Mouse (Mus musculus) embryonic facial prominence, embryonic 14.5 days (tissue): Measurements from ENCODE around the gene Ptpre. TPM values are rescaled to one million over a fixed set of nuclear protein-coding genes. Genes with fewer than 3 reads are reported as not detected.

Experiments used
- ATAC-seq: fragments of 200-750 bp; cut with Nextera tagmentation; 2 replicates; pipeline ENCODE4 v1.8.0; 2017; ENCODE audit warnings: low read depth, moderate number of reproducible peaks, moderate TSS enrichment
- DNase-seq: peaks from one replicate; pipeline ENCODE4 v3.0.0-alpha.2; 2015; ENCODE audit warnings: low spot score
- H3K27ac ChIP-seq: fragments of 300-500 bp; sonication (generic); replicated peaks from 2 replicates; pipeline ENCODE4 v1.5.1; 2014; ENCODE audit warnings: low read depth, mild to moderate bottlenecking, low read length, moderate library complexity
- H3K27me3 ChIP-seq: fragments of 300-500 bp; sonication (generic); replicated peaks from 2 replicates; pipeline ENCODE4 v1.6.1; 2014; ENCODE audit warnings: low read length; ENCODE audit not compliant: control insufficient read depth, insufficient read depth
- H3K36me3 ChIP-seq: fragments of 300-500 bp; sonication (generic); 2 replicates; pipeline ENCODE4 v1.6.1; 2014; ENCODE audit warnings: low read length, mixed read lengths; ENCODE audit not compliant: control insufficient read depth, insufficient read depth
- H3K4me1 ChIP-seq: fragments of 300-500 bp; sonication (generic); 2 replicates; pipeline ENCODE4 v1.6.1; 2014; ENCODE audit warnings: antibody characterized with exemption, low read length; ENCODE audit not compliant: control insufficient read depth, insufficient read depth
- H3K4me2 ChIP-seq: fragments of 300-500 bp; sonication (generic); 2 replicates; pipeline ENCODE4 v1.6.1; 2014; ENCODE audit warnings: low read depth, mild to moderate bottlenecking, low read length, moderate library complexity, mixed read lengths
- H3K4me3 ChIP-seq: fragments of 300-500 bp; sonication (generic); 2 replicates; pipeline ENCODE4 v1.5.1; 2014; ENCODE audit warnings: low read depth, mild to moderate bottlenecking, low read length
- H3K9ac ChIP-seq: fragments of 300-500 bp; sonication (generic); 2 replicates; pipeline ENCODE4 v1.6.1; 2014; ENCODE audit warnings: low read depth, mild to moderate bottlenecking, low read length, moderate library complexity, mixed read lengths
- H3K9me3 ChIP-seq: fragments of 300-500 bp; sonication (generic); 2 replicates; pipeline ENCODE4 v1.6.1; 2016; ENCODE audit warnings: low read length; ENCODE audit not compliant: control insufficient read depth
- WGBS: fragments of 180-500 bp; shearing (Covaris S2); extraction: QIAGEN DNeasy Blood & Tissue Kit; methylation state at CpG from one replicate; pipeline ENCODE4 v1.1.7; 2014; 5-methylcytosine and 5-hydroxymethylcytosine counted together
- polyA plus RNA-seq: library from polyadenylated mRNA; unstranded; fragments of >200 nt; fragmentation: Nextera tagmentation; extraction: Ambion mirVana; gene quantifications from 2 replicates; pipeline ENCODE4 v1.2.1, GENCODE M21; 2014

The Ptpre gene
- polyA plus RNA-seq, 1 experiment from 2014 or later, result 4.1 TPM

DNA sequence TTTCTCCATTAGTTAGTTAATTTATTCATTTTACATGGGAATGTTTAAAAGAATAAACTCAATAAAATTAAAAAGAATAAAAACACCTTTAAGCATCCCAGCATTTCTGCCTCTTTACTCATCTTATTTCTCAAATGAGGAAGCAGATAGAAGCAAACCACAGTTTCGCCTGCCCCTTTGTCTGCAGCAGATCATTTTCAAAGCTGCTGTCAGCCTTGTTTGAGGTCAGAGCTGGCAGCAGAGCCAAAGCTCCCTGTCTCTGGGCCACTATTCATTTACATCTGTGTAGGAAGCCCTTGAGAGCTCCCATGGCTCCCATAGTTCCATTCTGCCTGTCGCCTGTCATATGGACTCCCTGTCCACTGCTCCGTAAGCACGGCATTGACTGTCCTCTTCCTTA is 28.7 kb upstream of the Ptpre start:
- Histone ChIP-seq H3K4me3 (no peak overlapping the region), H3K9ac (no peak overlapping the region), H3K27ac (no peak overlapping the region), H3K36me3 (no peaks in the 10 kb centered on the region), H3K4me1 (no peaks in the 10 kb centered on the region), H3K9me3 (no peaks in the 10 kb centered on the region), H3K4me2 (no peak overlapping the region), H3K27me3 (no peaks in the 10 kb centered on the region)
- WGBS, result 83% methylated on average over 4 of the region's 4 CpGs
- ATAC-seq, result no peak
- DNase-seq, result no peak

DNA sequence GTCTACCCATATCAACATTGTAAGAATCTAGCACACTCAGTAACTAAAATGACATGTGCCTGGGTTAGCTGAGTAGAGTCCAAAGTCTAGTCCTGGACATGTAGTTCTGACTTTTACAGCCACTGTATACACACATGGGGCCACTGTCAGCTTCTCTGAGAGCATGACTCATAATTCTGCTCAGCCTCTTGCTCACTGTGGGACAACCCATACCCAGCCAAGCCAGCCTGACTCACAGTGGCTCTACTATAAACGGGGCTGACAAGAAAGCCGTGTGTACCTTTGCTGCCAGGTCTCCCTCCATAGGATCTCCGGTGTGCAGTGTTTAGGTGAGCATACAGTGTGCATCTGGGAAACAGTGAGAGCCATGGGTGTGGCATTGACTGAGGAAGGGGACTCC is 28.0 kb upstream of the Ptpre start:
- Histone ChIP-seq H3K4me1 (no peaks in the 10 kb centered on the region), H3K27me3 (no peaks in the 10 kb centered on the region), H3K4me3 (no peak overlapping the region), H3K9ac (no peak overlapping the region), H3K9me3 (no peaks in the 10 kb centered on the region), H3K4me2 (no peak overlapping the region), H3K27ac (no peak overlapping the region), H3K36me3 (no peaks in the 10 kb centered on the region)
- ATAC-seq (no peak), DNase-seq (no peak)
- WGBS, result 81% methylated on average over 3 of the region's 3 CpGs

DNA sequence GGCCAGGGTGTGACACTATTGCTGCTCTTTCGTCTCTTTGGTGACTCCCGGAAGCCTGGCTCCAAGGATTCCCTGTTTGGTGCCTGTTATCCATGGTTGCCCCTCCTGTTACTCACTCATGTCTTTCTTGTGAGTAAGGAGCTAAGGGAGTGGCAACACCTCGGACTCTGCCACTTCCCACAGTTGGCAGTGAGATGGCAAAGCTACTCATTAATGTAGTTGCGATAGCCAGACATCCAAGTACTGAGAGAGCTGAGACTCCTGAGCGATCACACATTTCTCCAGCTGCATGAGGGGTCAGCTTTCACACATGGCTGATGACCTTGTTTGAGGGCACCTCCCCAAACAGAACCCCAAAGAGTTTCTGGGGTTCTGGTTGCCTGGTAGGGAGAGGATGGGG is 26.9 kb upstream of the Ptpre start:
- Histone ChIP-seq H3K4me2 (no peak overlapping the region), H3K4me1 (no peaks in the 10 kb centered on the region), H3K9ac (no peak overlapping the region), H3K27me3 (no peaks in the 10 kb centered on the region), H3K9me3 (no peaks in the 10 kb centered on the region), H3K4me3 (no peak overlapping the region), H3K36me3 (no peaks in the 10 kb centered on the region), H3K27ac (no peak overlapping the region)
- no peak for DNase-seq
- ATAC-seq, result no peak
- 85% methylated on average over 5 of the region's 5 CpGs for WGBS

DNA sequence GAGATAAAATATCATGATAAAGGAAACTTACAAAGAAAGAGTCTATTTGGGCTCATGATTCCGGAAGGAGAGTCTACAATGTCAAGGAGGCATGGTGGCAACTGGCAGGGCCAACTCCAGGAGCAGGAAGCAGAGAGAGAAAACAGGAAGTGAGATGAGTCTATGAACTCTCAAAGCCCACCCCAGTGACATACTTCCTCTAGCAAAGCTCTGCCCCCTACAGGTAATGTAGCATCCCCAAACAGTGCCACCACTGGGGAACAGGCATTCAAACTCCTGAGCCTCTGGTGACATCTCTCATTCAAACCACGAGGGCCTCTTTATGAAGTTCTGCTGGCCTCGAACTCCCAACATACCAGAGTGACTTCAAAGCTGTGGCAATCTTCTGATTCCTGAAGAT is 25.6 kb upstream of the Ptpre start:
- Histone ChIP-seq H3K36me3 (no peaks in the 10 kb centered on the region), H3K4me2 (no peak overlapping the region), H3K4me1 (no peaks in the 10 kb centered on the region), H3K9ac (no peak overlapping the region), H3K4me3 (no peak overlapping the region), H3K9me3 (no peaks in the 10 kb centered on the region), H3K27ac (no peak overlapping the region), H3K27me3 (no peaks in the 10 kb centered on the region)
- no peak for DNase-seq
- ATAC-seq, result no peak
- WGBS, result 81% methylated on average over 3 of the region's 3 CpGs

DNA sequence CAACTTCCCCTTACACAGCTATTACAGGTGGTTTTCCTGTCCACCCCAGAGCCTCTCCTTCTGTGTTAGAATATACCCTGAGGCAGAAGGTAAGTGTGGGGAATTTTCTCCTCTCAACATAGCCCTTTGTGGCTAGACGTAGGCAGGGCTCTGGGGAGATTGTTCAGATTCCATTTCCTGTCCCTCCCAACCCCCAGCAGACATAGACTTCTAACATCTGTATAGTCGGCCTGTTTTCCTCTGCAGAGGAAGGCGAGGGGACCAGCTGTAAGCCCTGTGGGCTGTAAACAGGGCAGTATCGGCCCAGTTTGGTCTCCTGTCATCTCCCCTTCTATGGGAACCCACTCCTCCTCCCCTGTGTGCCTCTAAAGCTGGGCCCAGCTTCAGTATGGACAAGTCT is 20.1 kb upstream of the Ptpre start:
- Histone ChIP-seq H3K27ac (no peak overlapping the region), H3K27me3 (no peaks in the 10 kb centered on the region), H3K9me3 (no peaks in the 10 kb centered on the region), H3K4me1 (peaks cover 4% of the 10 kb centered on the region; the same call in 1 of the 2 replicates), H3K36me3 (no peaks in the 10 kb centered on the region), H3K4me3 (no peak overlapping the region), H3K9ac (no peak overlapping the region), H3K4me2 (no peak overlapping the region)
- DNase-seq (no peak), ATAC-seq (no peak)
- 28% methylated on average over 4 of the region's 4 CpGs for WGBS

DNA sequence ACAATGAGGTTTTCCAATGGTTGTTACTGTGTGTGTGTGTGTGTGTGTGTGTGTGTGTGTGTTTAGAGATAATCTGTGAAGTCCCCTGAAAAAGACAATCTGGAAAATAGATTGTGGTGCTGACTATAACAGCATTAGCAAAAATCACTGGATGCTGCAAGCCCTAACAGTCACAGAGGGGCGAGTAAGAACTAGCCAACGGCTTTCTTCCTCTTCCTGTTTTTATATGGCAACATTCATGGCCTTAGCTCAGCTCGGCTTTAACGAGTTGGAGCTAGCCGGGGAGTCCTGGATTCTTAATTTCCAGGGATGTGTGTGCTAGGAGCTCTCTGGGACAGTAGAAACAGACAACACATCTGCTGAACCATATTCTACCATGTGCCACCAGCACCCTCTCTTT is 17.0 kb upstream of the Ptpre start:
- no peak overlapping the region for H3K4me3 ChIP-seq
- ATAC-seq, result no peak
- 65% methylated on average over 5 of the region's 5 CpGs for WGBS
- no peak overlapping the region for H3K27ac ChIP-seq
- H3K9ac ChIP-seq, result no peak overlapping the region
- H3K9me3 ChIP-seq, result no peaks in the 10 kb centered on the region
- no peak for DNase-seq
- H3K27me3 ChIP-seq, result no peaks in the 10 kb centered on the region
- no peaks in the 10 kb centered on the region for H3K36me3 ChIP-seq
- H3K4me2 ChIP-seq, result no peak overlapping the region
- peaks cover 4% of the 10 kb centered on the region; the same call in 1 of the 2 replicates for H3K4me1 ChIP-seq

DNA sequence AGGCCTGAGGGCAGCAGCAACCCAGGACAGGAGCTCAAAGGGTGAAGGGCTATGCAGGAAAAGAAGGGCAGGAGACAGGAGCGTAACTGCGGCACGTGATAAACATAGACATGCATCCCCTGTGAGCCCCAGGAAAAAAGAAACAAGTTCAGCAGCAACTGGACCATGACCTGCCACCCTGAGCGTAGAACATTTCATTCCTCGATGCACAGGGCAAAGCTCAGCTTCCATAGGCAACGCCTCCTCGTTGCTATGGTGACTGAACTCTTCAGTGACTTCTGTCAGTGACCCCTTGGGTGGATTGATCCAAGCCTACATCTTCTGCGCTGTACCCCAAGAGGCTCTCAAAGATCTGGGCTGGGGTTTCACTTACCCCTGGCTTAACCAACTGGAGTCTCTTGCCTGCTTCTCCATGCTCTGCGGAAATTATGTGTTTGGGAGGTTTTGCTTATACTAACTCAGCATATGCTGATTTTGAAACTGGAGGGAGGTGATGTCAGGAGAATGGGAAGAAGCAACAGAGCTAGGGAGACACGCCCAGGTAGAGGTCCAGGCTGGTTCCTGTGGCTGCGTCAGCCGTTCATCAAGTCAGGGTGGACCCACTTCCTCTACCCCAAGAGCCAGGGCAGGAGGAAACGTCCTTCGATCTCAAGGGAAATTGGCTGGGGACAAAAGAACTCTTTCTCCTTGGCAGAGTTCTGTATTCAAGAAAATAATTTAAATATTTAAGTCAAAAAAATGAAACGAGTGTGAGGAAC is 15.3 kb upstream of the Ptpre start:
- H3K4me1 ChIP-seq, result peaks cover 4% of the 10 kb centered on the region; the same call in 1 of the 2 replicates
- H3K4me3 ChIP-seq, result no peak overlapping the region
- no peak overlapping the region for H3K27ac ChIP-seq
- no peak for ATAC-seq
- H3K9me3 ChIP-seq, result no peaks in the 10 kb centered on the region
- H3K4me2 ChIP-seq, result no peak overlapping the region
- no peak for DNase-seq
- no peaks in the 10 kb centered on the region for H3K36me3 ChIP-seq
- 60% methylated on average over 15 of the region's 15 CpGs for WGBS
- no peak overlapping the region for H3K9ac ChIP-seq
- no peaks in the 10 kb centered on the region for H3K27me3 ChIP-seq

DNA sequence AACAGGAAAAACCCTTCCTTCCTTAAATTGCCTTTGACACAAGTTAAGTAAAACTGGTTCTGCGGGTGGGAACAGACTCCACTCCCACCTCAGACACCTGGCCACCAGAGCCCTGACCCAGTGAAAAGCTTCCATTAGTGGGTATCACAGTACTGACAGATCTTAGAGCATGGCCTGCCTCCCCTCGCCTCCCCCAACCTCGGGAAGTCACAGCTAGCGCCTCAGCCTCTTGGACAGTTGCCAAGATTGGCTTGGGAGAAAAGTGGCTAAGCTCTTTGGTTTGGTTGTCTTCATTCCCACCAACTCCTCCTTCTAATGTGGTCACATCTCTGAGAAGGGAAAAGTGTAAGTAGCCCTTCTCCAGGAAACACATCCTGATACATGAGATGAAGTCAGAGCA is 13.3 kb upstream of the Ptpre start:
- no peak overlapping the region for H3K9ac ChIP-seq
- ATAC-seq (peak; percentile 60; the same call in 1 of the 2 replicates), DNase-seq (peak; percentile 58)
- no peak overlapping the region for H3K4me2 ChIP-seq
- no peaks in the 10 kb centered on the region for H3K27me3 ChIP-seq
- no peaks in the 10 kb centered on the region for H3K36me3 ChIP-seq
- no peaks in the 10 kb centered on the region for H3K9me3 ChIP-seq
- WGBS, result 47% methylated on average over 4 of the region's 4 CpGs
- no peak overlapping the region for H3K27ac ChIP-seq
- H3K4me1 ChIP-seq, result no peaks in the 10 kb centered on the region
- no peak overlapping the region for H3K4me3 ChIP-seq

DNA sequence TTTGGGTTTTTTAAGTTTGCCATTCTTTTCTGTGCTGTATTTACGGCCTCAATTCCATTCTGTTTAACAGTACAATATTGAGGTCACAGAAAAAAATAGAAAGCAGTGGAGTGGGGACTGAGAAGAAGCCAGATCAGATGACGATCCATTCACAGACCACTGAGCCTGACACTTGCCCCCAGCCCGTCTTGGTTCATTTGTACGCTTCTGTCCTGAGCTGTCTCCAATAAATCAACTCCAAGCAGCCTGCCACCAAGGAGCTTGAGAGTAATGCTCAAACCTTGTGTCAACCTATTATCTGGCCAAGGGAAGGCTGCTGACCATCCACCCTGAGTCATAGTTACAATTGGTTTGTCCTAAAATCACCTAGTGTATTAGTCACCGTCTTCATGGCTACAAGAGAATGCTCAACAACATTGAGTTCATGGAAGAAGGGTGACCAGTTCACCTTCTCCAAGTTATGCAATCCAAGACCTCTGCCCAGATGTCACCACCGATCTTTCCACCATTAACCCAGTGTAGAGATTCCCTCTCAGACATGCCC is 12.8 kb upstream of the Ptpre start:
- no peaks in the 10 kb centered on the region for H3K9me3 ChIP-seq
- 76% methylated on average over 6 of the region's 6 CpGs for WGBS
- no peak overlapping the region for H3K4me3 ChIP-seq
- no peaks in the 10 kb centered on the region for H3K27me3 ChIP-seq
- no peaks in the 10 kb centered on the region for H3K4me1 ChIP-seq
- no peak overlapping the region for H3K9ac ChIP-seq
- no peak overlapping the region for H3K27ac ChIP-seq
- no peaks in the 10 kb centered on the region for H3K36me3 ChIP-seq
- no peak for DNase-seq
- no peak overlapping the region for H3K4me2 ChIP-seq
- ATAC-seq, result no peak
